Mouse (Mus musculus): ENCODE measurements around the gene Gm26620.
A peak's percentile ranks its signal among the peaks of the same experiment; 100 is the strongest.

The Gm26620 gene

DNA sequence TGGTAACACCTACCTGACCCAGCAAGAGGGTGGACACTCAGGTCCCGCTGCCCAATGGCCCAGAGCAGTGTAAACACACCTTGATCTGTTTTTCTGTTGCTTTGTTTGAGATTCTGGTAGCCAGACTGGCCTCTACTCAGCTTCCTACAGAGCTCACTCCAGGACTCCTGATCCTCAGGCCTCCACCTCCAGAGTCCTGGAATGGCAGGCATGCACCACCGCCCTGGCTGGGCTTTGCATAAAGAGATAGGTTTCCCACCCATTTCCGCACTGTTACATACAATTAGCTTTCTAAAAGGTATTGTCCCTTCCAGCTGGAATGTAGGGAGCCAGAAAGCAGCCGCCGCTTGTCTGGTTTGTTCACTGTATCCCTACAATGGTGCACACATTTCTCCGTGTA lies 13.5 kb upstream of the Gm26620 start:
- DNase-seq (ENCODE audit: low spot score in 2 of 2) = no peak

DNA sequence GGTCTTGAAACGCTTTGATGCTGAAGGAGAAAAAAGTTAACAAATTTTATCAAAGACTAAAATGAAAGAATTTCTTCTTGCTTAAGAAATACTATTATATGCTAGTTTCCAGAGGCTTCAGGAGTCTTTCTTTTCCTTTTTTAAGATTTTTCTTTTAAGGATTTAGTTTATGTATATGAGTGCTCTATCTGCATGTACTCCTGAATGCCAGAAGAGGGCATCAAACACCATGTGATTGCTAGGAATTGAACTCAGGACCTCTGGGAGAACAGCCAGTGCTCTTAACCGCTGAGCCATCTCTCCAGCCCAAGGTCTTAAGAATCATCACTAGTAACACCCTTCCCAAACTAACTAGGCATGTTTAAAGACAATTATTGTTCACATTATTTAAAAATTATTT lies 12.9 kb upstream of the Gm26620 start:
- DNase-seq (ENCODE audit: low spot score in 2 of 2) = no peak

DNA sequence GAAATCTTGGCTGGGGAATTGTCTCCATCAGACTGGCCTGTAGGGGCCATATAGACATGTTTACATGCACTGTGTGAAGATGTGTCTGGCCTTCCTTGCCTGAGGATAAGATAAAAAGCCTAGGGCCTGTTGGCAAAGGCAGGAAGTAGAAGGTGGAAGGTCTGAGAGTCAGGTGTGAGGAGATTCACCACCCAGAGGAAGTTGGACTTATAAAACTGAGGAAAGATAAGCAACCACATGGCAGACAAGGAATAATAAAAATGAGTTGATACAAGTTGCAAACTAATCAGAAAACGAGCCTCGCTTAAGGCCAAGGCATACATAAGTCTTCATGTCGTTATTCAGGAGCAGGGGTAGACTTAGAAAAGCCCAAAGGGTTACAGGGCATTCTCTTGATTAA lies 9.2 kb upstream of the Gm26620 start:
- DNase-seq (ENCODE audit: low spot score in 2 of 2) = no peak

DNA sequence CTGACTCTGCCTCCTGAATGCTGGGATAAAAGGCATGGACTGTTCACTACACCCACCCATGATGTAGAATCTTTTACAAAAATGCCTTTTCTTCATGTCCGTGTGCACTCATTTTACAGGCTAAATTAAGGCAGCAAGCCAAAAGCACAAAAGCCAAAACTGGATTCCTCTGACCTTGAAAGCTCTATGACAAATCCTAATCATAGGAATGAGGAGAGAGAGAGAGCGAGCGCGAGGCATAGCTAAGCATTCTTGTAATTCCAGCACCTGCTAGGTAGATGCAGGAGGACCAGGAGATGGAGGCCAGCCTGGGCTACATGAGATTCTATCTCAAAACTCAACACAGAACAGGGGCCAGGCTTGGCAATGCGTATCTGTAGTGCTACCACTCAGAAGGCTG lies 8.0 kb upstream of the Gm26620 start:
- DNase-seq (ENCODE audit: low spot score in 2 of 2) = no peak

DNA sequence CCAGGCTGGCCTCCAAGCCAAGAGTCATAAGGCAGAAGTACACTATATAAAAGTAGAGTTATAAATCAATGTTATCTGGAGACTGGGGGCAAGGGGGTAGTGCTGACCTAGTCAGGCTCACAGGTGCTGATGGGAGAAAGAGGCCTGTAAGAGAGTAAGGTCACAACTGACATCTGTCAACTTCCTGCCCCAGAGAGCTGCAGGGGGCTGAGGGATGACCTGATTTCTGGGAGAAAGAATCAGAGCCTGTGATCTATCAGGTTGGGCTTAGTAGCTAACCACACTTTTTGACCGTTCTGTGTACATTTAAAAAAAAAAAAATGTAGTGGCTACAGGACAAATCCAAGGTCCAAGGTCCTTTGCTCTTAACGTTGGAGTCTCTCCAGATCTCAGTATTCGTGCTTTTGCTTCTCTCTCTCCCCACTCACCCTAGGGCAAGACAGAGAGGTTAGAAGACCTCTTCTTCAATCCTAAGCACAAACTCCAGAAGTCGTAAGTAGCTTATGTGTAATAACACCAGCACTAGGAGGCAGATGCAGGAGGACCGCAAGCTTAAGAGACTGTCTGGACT lies 1.9 kb upstream of the Gm26620 start:
- no peak for DNase-seq (ENCODE audit: low spot score in 2 of 2)

DNA sequence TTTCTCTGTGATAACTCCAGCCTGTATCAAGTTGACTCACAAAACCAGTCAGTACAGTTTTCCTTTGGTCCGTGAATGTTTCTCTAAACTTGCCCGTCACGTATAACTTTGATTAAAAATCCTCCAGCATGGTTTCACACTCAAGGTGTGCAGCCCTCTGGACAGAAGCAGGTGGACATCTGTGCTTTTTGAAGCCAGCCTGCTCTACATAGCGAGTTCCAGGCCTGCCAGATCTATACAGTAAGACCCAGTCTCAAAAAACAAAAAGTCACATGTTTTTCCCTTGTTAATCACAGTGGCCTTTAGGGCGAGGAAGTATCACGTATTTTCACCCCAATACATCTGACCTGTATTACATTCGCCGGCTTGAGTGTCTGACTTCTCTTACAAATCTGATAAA lies 475 bp upstream of the Gm26620 start:
- DNase-seq (ENCODE audit: low spot score in 2 of 2) = no peak

DNA sequence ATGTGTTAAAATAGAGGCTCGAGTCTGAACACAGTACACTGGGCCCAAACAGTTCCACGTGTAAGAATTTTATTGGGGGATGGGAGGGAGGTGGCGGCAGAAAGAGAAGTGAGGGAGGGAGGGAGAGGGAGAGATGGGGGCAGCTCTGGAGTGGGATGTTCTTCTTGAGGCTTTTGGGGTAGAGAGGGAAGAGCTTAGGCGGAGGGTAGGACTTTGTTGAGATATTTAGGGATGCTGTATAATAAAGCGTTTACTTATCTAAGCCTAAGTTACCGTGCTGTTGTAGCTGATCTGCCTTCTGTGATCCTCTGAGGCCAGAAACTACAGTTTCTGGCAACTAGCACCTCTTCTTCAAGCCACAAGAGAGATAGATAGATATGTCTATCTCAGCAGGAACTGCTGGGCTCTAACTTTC lies 1.2 kb downstream of the Gm26620 start:
- no peak for DNase-seq (ENCODE audit: low spot score in 2 of 2)

DNA sequence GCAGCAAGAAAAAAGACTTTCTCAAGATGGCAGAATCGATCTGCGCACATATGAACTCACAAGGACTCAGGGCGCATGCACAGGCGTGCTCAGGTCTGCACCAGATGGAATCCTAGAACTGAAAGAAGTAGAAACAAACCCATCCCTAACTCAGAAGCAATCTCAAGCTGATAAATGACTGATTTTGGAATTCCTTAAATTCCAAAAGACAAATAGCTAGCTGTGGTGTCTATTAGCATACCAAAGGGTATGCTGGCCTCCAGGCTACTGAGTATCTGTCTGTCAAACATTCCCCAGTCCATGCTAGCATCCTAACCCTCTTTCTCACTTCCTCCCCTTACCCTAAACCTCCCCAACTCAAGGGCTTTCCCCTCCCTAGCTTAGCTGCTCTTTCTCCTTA lies 4.4 kb downstream of the Gm26620 start:
- no peak for DNase-seq (ENCODE audit: low spot score in 2 of 2)

DNA sequence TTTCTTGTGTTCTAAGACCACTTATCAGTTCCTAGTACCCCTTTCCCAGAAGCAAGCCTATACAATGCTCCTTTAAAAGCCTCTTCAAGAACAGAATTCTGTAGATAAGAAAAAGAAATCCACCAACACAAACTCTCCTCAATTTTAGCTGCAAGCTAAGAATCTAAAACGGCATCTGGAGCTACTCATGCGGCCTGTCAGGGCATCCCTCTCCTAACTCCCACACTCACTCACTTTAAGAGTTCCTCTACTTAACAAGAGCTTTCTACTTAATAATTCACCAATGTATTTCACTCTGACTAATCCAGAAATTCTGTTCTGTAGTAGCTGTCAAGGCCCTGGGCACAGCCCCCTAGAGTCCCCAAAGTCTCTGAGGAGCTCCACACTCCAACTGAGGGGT lies 6.8 kb downstream of the Gm26620 start:
- DNase-seq (ENCODE audit: low spot score in 2 of 2) = no peak

DNA sequence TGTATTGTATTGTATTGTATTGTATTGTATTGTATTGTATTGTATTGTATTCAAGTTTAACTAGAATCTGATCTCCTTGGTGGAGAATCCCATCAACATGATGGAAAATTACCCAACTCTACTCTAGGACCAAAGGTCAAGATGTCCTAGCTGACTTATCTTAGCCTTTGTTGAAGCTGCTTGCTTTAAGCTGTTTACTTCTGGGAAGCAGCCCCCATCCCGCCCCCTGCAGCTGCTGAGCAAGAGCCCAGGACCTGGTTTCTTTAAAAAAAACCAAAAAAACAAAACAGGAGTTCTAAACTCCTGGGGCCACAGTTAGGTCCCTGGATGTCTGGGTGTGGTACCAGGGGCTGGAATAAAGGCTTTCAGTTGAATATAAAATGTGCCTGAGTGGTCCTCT lies 7.4 kb downstream of the Gm26620 start:
- no peak for DNase-seq (ENCODE audit: low spot score in 2 of 2)

DNA sequence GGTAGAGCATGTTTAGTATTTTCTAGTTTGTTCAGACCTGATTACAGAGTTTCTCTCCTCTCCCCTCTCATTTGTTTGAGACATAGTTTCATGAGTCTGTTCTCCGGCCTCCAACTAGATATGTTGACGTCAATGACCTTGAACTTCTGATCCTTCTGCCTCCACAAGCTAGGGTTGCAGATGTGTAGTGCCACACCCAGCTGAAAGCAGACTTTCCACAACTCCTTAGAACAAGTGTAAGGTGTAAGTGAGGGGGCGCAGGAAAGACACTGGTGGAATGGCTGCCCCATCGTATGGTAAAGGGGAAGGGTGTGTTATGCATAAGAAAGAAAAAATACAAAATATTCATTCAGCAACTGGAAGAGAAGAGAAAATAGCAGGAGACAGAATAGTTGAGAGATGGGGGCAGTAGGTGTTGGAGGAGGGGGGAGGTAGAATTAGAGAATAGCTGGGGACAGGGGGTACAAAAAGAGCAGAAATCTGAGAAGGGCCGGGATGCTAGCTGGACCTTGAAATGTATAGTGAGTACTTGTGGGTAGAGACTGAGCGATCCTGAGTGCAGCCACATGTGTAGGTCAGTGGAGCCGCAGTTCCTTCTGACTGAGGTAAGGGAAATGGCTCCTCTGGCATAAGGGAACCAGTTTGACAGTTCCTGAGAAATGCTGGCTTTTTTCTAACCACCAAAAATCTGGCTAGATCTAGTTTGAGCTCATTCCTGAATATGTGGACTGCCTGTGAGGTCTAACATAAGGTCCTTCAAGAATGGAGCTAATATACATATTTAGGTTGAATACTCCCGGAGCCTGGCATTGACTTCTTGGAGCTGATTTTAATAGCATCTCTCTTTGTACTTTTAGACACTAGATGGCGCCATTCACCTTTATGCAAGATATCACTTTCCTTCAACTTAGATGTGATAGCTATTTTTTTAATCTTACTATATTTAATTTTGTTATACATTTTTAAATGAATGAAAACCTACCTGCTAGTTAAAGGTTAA lies 10.0 kb downstream of the Gm26620 start:
- peak in 1 of 2 experiments; percentile 22 for DNase-seq (ENCODE audit: low spot score in 2 of 2)

DNA sequence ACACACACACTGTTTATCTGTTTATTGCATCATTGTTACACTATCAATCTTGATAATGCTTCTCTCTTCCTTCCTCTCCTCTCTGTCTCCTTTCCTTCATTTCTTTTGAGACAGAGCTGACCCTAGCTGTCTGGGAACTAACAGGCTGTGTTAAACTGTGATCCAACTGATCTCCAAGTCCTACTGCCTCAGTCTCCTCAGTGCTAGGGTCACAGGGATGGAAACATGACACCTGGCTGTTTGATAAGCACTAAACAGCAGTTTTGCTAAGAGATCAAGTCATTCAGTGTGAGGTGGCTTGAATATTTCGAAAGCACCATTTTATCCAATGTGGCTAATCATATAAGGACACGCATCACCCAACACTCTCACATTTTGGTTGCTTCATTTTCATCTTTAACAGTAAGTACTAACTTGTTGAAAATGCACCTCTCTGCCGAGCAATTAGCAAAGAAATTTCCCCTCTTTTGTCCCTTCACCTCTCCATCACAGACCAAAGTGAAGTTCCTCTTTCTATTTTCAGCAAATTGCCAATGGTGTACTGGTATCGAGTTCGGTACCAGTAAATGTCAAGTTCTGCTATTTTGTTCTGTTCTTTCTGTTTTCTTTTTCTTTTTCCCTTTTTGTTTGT lies 11.9 kb downstream of the Gm26620 start:
- DNase-seq (ENCODE audit: low spot score in 2 of 2) = no peak

DNA sequence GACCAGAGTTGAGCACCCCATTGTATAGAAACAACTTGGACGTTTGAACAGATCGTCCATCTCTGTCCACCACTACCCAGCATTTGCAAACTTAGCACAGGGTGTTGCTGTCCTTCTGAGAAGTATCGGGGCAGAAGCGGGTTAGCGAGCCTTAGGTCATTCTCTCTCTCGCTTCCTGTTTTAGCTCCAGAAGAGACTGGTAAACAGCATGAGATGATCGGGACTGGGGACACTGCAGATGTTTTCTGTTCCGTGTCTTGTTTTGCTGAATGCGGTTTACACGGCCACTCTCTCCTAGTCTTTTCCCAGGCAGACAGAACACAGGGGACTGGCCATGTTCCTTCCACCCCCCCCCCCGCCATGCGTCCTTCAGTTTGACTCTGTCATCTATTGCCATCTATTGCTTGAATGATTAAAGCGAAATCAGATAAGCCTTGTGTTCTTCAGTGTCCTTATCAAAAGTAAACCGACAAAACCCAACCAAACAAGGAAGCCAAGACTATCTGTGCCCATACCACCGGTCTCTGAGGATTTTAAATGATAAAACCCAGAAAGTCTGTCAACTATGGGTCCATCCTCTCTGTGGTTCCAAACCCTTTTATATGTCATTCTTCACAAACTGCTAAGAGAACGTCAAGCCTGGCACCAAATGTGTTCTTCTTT lies 13.7 kb downstream of the Gm26620 start:
- no peak for DNase-seq (ENCODE audit: low spot score in 2 of 2)

DNA sequence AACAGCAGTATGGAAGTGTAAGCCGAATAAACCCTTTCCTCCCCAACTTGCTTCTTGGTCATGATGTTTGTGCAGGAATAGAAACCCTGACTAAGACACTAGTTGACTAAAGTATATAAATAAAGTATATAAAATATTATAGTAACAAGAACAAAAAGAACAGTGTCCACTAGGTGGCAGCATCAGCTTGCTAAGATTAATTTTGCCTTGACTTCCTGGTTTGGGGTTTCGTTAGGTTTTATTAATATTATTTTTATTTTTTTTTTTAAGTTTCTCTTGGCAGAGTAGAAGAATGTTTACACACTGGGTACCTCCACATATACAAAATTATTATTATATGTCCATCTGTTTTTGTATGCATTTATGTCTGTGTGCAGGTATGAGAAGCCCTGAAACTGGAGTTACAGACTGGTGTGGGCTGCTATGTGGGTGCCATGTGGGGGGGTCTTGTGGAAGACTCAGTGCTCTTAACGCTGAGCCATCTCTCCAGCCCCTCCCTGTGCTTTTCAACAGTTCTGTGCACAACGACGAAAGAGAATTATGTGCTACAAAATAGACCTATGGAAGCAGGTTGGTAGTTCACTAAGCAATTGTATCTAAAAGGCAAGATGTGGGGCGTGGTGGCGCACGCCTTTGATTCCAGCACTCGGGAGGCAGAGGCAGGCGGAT lies 16.1 kb downstream of the Gm26620 start:
- no peak for DNase-seq (ENCODE audit: low spot score in 2 of 2)

DNA sequence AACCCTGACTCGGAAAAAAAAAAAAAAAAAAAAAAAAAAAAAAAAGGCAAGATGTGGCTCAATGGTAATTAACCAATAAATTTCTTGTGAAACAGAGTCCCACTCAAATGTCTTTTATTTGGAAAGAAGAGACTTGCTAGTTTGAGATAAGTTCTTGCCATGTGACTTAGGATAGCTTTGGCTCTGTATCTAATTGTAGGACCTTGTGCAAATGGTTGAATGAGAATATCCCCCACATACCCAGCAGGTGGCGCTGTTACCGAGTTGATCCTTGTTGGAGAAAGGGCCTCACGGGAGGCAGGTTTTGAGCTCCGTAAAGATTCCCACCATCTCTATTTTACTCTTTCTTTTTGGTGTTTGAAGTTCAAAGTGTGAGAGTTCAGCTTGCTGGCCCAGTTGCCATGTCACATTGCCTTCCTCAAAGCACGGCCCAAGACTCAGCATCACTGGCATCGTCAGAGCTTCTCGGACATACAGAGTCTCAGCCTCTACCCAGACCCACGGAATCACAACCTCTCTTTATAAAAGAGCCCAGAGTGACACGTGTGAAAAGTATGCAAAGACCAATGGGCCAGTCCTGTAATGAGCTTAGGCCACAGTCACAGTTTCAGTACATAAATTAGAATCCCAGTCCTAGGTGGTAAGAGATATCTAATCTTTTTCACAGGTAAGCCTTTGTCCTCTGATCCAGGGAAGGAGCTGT lies 16.8 kb downstream of the Gm26620 start:
- peak; percentile 64 to 91 for DNase-seq (ENCODE audit: low spot score in 2 of 2)

DNA sequence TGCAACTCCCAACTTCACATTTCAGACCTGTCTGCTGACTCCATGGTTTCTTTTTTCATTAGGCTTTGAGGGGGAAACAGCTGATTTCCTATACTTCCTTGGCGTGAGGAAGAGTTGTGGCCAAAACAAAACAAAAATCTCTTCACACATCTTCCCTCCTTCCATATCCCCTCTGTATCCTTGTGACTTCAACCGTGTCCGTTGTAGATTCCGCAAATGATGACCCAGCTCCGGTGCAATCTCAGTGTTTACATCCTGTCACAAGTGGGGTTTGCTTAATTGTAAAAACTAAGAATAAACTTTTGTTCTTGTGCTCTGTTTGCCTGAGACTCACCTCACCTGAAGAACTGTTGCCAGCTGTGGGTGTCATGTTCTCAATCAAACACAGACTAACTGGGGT lies 18.6 kb downstream of the Gm26620 start:
- no peak for DNase-seq (ENCODE audit: low spot score in 2 of 2)

DNA sequence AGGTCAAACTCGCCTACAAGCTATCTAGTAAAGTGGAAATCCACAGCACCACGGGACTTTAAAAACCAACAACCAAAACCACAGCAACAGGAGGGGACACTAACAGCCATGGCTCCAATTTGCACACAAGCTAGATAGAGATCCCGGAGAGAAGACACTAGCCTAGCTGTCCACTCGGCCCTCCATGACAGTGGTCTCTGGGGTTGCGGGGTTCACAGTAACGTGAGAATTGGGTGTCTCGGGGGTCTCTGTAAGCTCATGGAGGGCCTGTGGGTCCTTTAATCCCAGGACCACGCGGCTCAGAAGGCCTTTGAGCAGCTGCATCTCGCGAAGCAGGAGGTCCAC lies 22.2 kb downstream of the Gm26620 start:
- DNase-seq (ENCODE audit: low spot score in 2 of 2) = no peak

DNA sequence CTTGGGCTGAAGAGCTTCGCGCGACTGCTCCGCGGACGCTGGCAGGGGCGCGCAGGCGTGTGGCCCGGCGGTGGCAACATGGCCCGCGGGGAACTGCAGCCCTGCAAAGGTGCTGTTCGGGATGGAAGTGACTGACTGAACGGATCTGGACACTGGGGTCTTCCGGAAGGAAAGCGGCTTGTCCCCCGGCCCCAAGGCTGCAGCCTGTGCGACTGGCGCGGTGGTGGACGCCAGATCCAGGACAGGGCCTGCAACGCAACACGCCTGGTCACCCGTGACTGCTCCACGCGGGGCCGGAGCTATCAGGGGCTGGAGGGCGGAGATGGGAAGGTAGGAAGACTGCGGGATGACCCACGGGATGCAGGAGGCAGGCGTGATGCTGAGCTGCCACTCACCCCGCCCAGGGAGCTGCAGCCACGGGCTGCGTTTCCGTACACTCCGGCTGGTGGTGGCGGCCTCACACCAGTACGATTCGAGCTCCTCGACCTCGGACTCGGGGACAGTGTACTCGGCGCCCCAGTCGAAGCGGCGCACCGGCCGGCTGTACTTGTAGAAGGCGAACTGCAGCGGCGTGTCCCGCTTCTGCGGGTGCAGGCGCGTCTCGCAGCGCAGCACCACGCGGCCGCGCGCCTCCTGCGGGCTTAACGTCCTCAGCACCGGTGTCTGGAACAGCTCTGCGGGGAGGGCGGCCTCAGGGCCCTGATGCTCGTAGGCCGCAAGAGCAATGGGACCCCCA lies 22.8 kb downstream of the Gm26620 start:
- DNase-seq (ENCODE audit: low spot score in 2 of 2) = peak; percentile 25 to 60

DNA sequence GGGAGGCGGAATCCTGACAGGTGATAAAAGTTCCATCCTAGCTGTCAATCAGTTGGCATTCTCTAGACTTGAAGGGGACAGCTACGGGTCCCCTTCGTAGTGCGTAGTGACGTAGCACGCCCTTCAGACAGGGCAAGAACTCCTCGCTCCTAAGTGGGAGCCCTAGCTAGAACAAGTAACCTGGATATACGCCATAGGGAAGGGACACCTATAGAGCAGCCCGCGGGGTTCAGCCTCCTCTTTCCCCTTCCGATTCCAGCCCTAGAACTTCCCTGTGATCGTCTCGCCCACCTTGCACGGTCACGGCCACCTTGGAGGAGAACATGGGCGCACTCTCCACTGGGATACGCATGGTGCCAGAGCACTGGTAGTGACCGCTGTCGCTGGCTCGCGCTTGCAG lies 23.5 kb downstream of the Gm26620 start:
- no peak for DNase-seq (ENCODE audit: low spot score in 2 of 2)

DNA sequence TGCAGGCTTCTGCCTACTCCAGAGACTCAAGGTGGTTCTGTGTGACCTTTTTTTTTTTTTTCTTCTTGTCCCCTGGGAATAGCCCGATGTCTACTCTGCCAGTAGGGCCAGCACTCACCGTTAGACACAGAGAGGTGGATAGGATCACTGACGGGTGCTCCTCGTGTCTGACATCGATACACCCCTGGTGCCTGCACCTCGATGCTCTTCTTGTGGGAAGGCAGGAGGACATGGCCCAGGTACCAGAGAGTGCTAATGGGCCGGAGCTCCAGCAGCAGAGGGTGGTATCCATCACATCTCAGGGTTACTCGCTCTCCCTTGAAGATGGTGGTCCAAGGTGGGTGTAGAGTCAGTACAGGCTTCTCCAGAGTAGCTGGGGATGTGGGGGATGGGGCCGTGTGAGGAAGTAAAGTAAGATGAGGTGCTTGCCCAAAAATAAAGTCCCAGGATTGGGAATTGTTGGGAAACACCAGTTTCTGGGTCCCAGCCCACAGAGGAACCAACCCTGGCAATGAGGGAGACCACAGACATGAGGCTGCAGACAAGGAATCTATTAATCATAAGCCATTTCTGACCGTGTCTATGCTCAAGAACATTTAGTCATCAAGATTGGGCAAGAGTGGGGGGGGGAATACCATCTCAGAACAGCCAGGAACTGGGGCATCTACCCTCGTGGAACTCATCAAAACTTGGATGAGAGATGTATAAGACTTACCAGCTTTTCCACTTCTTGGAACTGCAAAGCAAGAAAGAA lies 27.2 kb downstream of the Gm26620 start:
- DNase-seq (ENCODE audit: low spot score in 2 of 2) = no peak

Data from urinary bladder, postnatal 4 days (tissue).